Mouse (Mus musculus) liver, embryonic 14.5 days (tissue): ENCODE measurements around the gene Strn4.

Experiments
- CTCF ChIP-seq: IDR thresholded peaks from 2 replicates; pipeline ENCODE4 v1.5.1; 2016; ENCODE audit warnings: antibody characterized with exemption, low read depth, control low read depth
- EP300 ChIP-seq: IDR thresholded peaks from 2 replicates; pipeline ENCODE4 v1.6.1; 2016; ENCODE audit warnings: antibody characterized with exemption, low read depth

DNA sequence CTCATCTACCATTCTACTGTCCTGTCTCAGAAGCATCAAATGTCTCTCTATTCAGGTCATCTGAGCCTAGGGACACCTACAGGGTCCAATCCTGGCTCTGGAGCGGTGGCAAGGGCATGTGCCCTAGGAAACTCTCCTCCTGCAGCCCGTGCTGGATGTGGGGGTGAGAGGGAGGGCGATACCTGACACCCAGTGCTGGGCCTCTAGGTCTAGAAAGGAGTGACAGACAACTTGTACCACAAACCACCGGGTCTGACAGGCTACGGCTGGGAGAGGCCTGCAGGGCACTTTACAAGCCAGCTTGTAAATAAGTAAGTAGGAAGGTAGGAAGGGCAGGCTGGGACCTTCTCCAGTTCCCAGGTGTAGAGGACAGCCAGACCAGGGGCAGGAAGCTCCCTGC lies 39.8 kb upstream of the Strn4 start:
- no peak for TF ChIP-seq CTCF
- no peak for TF ChIP-seq EP300
